Mouse (Mus musculus) thymus, adult 2 months (tissue): ENCODE results near the gene Etv3.

ENCODE experiments used
- CTCF ChIP-seq: fragments of 200-500 bp; IDR thresholded peaks from 2 replicates; pipeline ENCODE4 v1.5.1; 2012; ENCODE audit warnings: mild to moderate bottlenecking, control low read depth, low read length, moderate library complexity, borderline replicate concordance; ENCODE audit not compliant: control insufficient read depth, poor library complexity, insufficient read depth; ENCODE audit errors: extremely low read depth
- POLR2A ChIP-seq: fragments of 200-500 bp; IDR thresholded peaks from 2 replicates; pipeline ENCODE4 v1.6.1; 2012; ENCODE audit warnings: mild to moderate bottlenecking, low read length, control low read depth, moderate library complexity; ENCODE audit not compliant: control insufficient read depth, poor library complexity, insufficient read depth; ENCODE audit errors: extremely low read depth

DNA sequence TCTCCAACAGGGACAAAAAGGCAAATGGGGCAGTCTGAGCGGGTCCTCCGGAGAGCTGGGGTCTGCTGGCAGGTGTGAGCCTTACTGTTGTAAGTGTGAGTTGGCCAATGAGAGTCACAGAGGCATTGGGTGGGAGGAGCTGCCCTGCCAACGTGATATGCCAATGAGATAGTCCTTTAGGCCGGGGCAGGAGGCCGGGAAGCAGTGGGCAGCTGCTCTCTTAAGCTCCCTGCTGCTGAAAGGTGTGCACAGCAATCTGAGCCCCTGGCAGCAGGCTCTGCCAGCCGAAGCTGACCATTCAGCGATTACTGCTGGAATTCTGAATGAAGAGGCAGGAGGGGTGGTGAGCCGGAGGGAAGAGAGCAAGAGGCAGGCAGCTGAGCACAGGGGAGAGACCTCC, 15.5 kb downstream of the Etv3 start:
- TF ChIP-seq POLR2A (no peak), CTCF (no peak)
